Mouse (Mus musculus): ENCODE results near the gene Zbp1. TPM values are rescaled to one million over a fixed set of nuclear protein-coding genes. Genes with fewer than 3 reads are reported as not detected.

Gene Zbp1
- 1.2 TPM in 1 of 2 replicates, not detected in the other for polyA plus RNA-seq (2014; fragmentation: Nextera tagmentation; extraction: Ambion mirVana)

GRCm38 (mm10) chr2:173218416-173219141 lies at the start of gene Zbp1:
TSS of gene Zbp1 (minus strand) at chr2:173218923.
- Histone ChIP-seq H3K27ac (replicated peaks in 1 of 2; ENCODE audit: control insufficient read depth in 1 of 2, insufficient read depth in 1 of 2, low read depth in 2 of 2, low read length in 2 of 2) (no peak within 1 kb of the TSS), H3K4me3 (ENCODE audit: control insufficient read depth in 1 of 2, insufficient read depth in 1 of 2, low read depth in 1 of 2, low read length in 2 of 2) (no peak within 1 kb of the TSS), H3K4me2 (ENCODE audit: low read length) (no peak within 1 kb of the TSS), H3K4me1 (ENCODE audit: control insufficient read depth in 2 of 2, insufficient read depth in 2 of 2, low read length in 2 of 2) (no peaks in the 10 kb centered on the region), H3K27me3 (ENCODE audit: control insufficient read depth, insufficient read depth, low read length) (no peaks in the 10 kb centered on the region), H3K9ac (ENCODE audit: low read length) (no peak within 1 kb of the TSS), H3K36me3 (ENCODE audit: control insufficient read depth, insufficient read depth, low read length) (no peaks in the 10 kb centered on the region), H3K9me3 (ENCODE audit: control insufficient read depth, low read length) (no peaks in the 10 kb centered on the region)
- no peak for ATAC-seq (ENCODE audit: insufficient number of reproducible peaks, insufficient read depth, low FRiP score, low read depth)
- 60% methylated on average over 11 of the region's 11 CpGs for WGBS

GRCm38 (mm10) chr2:173267562-173267961 lies 48.8 kb upstream of the Zbp1 start:
- Histone ChIP-seq H3K27me3 (ENCODE audit: control insufficient read depth, insufficient read depth, low read length) (no peaks in the 10 kb centered on the region), H3K9me3 (ENCODE audit: control insufficient read depth, low read length) (no peaks in the 10 kb centered on the region), H3K4me2 (ENCODE audit: low read length) (no peak overlapping the region), H3K4me1 (ENCODE audit: control insufficient read depth in 2 of 2, insufficient read depth in 2 of 2, low read length in 2 of 2) (peaks cover 45 to 70% of the 10 kb centered on the region in 2 experiments), H3K27ac (replicated peaks in 1 of 2; ENCODE audit: control insufficient read depth in 1 of 2, insufficient read depth in 1 of 2, low read depth in 2 of 2, low read length in 2 of 2) (no peak overlapping the region), H3K4me3 (ENCODE audit: control insufficient read depth in 1 of 2, insufficient read depth in 1 of 2, low read depth in 1 of 2, low read length in 2 of 2) (no peak overlapping the region), H3K9ac (ENCODE audit: low read length) (no peak overlapping the region), H3K36me3 (ENCODE audit: control insufficient read depth, insufficient read depth, low read length) (no peaks in the 10 kb centered on the region)
- no peak for ATAC-seq (ENCODE audit: insufficient number of reproducible peaks, insufficient read depth, low FRiP score, low read depth)
- WGBS: 63% methylated on average over 3 of the region's 3 CpGs

- Histone ChIP-seq H3K36me3 (ENCODE audit: control insufficient read depth, insufficient read depth, low read length) (no peaks in the 10 kb centered on the region), H3K4me2 (ENCODE audit: low read length) (no peak overlapping the region), H3K9ac (ENCODE audit: low read length) (no peak overlapping the region), H3K9me3 (ENCODE audit: control insufficient read depth, low read length) (no peaks in the 10 kb centered on the region), H3K4me3 (ENCODE audit: control insufficient read depth in 1 of 2, insufficient read depth in 1 of 2, low read depth in 1 of 2, low read length in 2 of 2) (no peak overlapping the region), H3K27ac (replicated peaks in 1 of 2; ENCODE audit: control insufficient read depth in 1 of 2, insufficient read depth in 1 of 2, low read depth in 2 of 2, low read length in 2 of 2) (no peak overlapping the region), H3K27me3 (ENCODE audit: control insufficient read depth, insufficient read depth, low read length) (no peaks in the 10 kb centered on the region), H3K4me1 (ENCODE audit: control insufficient read depth in 2 of 2, insufficient read depth in 2 of 2, low read length in 2 of 2) (peaks cover 52 to 74% of the 10 kb centered on the region in 2 experiments)
- no peak for ATAC-seq (ENCODE audit: insufficient number of reproducible peaks, insufficient read depth, low FRiP score, low read depth)
- WGBS: 76% methylated on average over 25 of the region's 25 CpGs
Measured at GRCm38 (mm10) chr2:173266349-173267112, 47.8 kb upstream of the Zbp1 start.

GRCm38 (mm10) chr2:173265468-173266265 lies 46.9 kb upstream of the Zbp1 start:
- H3K4me3 ChIP-seq (ENCODE audit: control insufficient read depth in 1 of 2, insufficient read depth in 1 of 2, low read depth in 1 of 2, low read length in 2 of 2): no peak overlapping the region
- H3K4me1 ChIP-seq (ENCODE audit: control insufficient read depth in 2 of 2, insufficient read depth in 2 of 2, low read length in 2 of 2): peaks cover 58 to 75% of the 10 kb centered on the region in 2 experiments
- H3K36me3 ChIP-seq (ENCODE audit: control insufficient read depth, insufficient read depth, low read length): no peaks in the 10 kb centered on the region
- ATAC-seq (ENCODE audit: insufficient number of reproducible peaks, insufficient read depth, low FRiP score, low read depth): no peak
- no peaks in the 10 kb centered on the region for H3K27me3 ChIP-seq (ENCODE audit: control insufficient read depth, insufficient read depth, low read length)
- no peak overlapping the region for H3K9ac ChIP-seq (ENCODE audit: low read length)
- no peaks in the 10 kb centered on the region for H3K9me3 ChIP-seq (ENCODE audit: control insufficient read depth, low read length)
- no peak overlapping the region for H3K27ac ChIP-seq (replicated peaks in 1 of 2; ENCODE audit: control insufficient read depth in 1 of 2, insufficient read depth in 1 of 2, low read depth in 2 of 2, low read length in 2 of 2)
- H3K4me2 ChIP-seq (ENCODE audit: low read length): no peak overlapping the region
- 87% methylated on average over 22 of the region's 22 CpGs for WGBS

- Histone ChIP-seq H3K4me3 (ENCODE audit: control insufficient read depth in 1 of 2, insufficient read depth in 1 of 2, low read depth in 1 of 2, low read length in 2 of 2) (no peak overlapping the region), H3K4me1 (ENCODE audit: control insufficient read depth in 2 of 2, insufficient read depth in 2 of 2, low read length in 2 of 2) (peaks cover 52 to 68% of the 10 kb centered on the region in 2 experiments), H3K27me3 (ENCODE audit: control insufficient read depth, insufficient read depth, low read length) (no peaks in the 10 kb centered on the region), H3K36me3 (ENCODE audit: control insufficient read depth, insufficient read depth, low read length) (no peaks in the 10 kb centered on the region), H3K9me3 (ENCODE audit: control insufficient read depth, low read length) (no peaks in the 10 kb centered on the region), H3K27ac (replicated peaks in 1 of 2; ENCODE audit: control insufficient read depth in 1 of 2, insufficient read depth in 1 of 2, low read depth in 2 of 2, low read length in 2 of 2) (no peak overlapping the region), H3K9ac (ENCODE audit: low read length) (no peak overlapping the region), H3K4me2 (ENCODE audit: low read length) (no peak overlapping the region)
- ATAC-seq (ENCODE audit: insufficient number of reproducible peaks, insufficient read depth, low FRiP score, low read depth): no peak
- WGBS: 37% methylated on average over 13 of the region's 13 CpGs
Measured at GRCm38 (mm10) chr2:173264467-173265128, 45.9 kb upstream of the Zbp1 start.

GRCm38 (mm10) chr2:173263636-173264330 lies 45.1 kb upstream of the Zbp1 start:
- Histone ChIP-seq H3K4me1 (ENCODE audit: control insufficient read depth in 2 of 2, insufficient read depth in 2 of 2, low read length in 2 of 2) (peaks cover 58 to 75% of the 10 kb centered on the region in 2 experiments), H3K9me3 (ENCODE audit: control insufficient read depth, low read length) (no peaks in the 10 kb centered on the region), H3K9ac (ENCODE audit: low read length) (peak overlapping the region; percentile 3; the same call in 1 of the 2 replicates), H3K27me3 (ENCODE audit: control insufficient read depth, insufficient read depth, low read length) (no peaks in the 10 kb centered on the region), H3K4me3 (ENCODE audit: control insufficient read depth in 1 of 2, insufficient read depth in 1 of 2, low read depth in 1 of 2, low read length in 2 of 2) (no peak overlapping the region), H3K36me3 (ENCODE audit: control insufficient read depth, insufficient read depth, low read length) (no peaks in the 10 kb centered on the region), H3K27ac (replicated peaks in 1 of 2; ENCODE audit: control insufficient read depth in 1 of 2, insufficient read depth in 1 of 2, low read depth in 2 of 2, low read length in 2 of 2) (0 out of 4 replicates have a peak overlapping the region, but pooled peaks of 1 of the 2 experiments have one; percentile 22), H3K4me2 (ENCODE audit: low read length) (no peak overlapping the region)
- 53% methylated on average over 11 of the region's 11 CpGs for WGBS
- ATAC-seq (ENCODE audit: insufficient number of reproducible peaks, insufficient read depth, low FRiP score, low read depth): no peak

Data from heart, embryonic 14.5 days (tissue).